Mouse (Mus musculus) G1E-ER4 (cell line): ENCODE results near the gene Timm9. TPM values are rescaled to one million over a fixed set of nuclear protein-coding genes. Genes with fewer than 3 reads are reported as not detected.

Experiments used
- GATA1 ChIP-seq: IDR thresholded peaks from one replicate; pipeline ENCODE4 v1.8.0; 2012; ENCODE audit warnings: low read length, inconsistent platforms
- polyA plus RNA-seq: library from polyadenylated mRNA; stranded (reverse); fragments of >175 nt; gene quantifications from 2 replicates; pipeline ENCODE4 v1.2.3, GENCODE M21; 2012

Gene Timm9
- polyA plus RNA-seq, 1 experiment = 22.1 TPM

DNA sequence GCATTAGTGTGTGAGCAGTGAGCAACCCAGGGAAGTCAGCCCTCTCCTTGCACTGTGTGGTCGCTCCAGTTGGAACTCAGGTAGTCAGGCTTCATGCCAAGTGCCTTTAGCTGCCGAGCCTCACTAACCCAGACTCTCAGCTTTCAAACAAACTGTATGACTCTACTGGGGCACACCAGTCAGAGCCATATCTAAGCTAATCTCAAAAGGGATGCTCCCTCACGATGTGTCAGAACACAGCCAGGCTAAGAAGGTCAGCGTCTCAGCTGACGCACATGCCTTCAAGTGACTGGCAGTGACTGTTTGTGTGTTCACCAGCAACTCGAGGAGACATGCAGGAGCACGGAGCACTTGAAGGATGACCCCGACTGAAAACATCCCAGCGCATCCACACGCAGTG lies 13.8 kb downstream of the Timm9 start:
- no peak for TF ChIP-seq GATA1

GRCm38 (mm10) chr12:71116411-71116810 lies 20.1 kb downstream of the Timm9 start:
- no peak for TF ChIP-seq GATA1

GRCm38 (mm10) chr12:71113675-71114288 lies 22.7 kb downstream of the Timm9 start:
- no peak for TF ChIP-seq GATA1

- TF ChIP-seq GATA1 = no peak
Observed at GRCm38 (mm10) chr12:71113074-71113473, 23.4 kb downstream of the Timm9 start.

- no peak for TF ChIP-seq GATA1
Observed at GRCm38 (mm10) chr12:71111331-71111730, 25.2 kb downstream of the Timm9 start, which contains the start of gene Tomm20l. Gene Tomm20l, plus strand, starts transcription at chr12:71111428.

- TF ChIP-seq GATA1 = no peak
Observed at GRCm38 (mm10) chr12:71107216-71107771, 29.2 kb downstream of the Timm9 start.

DNA sequence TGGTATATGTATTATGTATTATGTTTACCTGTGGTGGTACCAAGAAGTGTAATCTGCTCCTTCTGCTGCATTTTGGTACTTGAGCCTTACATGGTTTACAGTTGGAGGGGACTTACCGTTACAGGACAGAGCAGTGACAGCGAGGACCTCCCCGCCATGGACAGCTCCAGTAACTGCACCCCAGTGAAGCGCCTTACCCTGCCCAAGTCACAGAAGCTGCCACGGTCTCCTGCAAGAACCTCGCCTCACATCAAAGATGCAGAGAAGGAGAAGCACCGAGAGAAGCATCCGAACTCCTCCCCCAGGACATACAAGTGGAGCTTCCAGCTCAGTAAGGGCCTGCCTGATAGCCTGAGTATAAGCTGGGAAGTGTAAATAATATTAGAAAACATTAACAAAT lies 50.2 kb downstream of the Timm9 start:
- TF ChIP-seq GATA1 = no peak

Other genes starting within 250 kb of the Timm9 start
- 3.0 and 3.1 TPM in 2 replicates for gene Actr10, start 198.8 kb downstream of the Timm9 start, polyA plus RNA-seq
- 12.0 and 14.2 TPM in 2 replicates for gene Psma3, start 162.1 kb downstream of the Timm9 start, polyA plus RNA-seq
- 11.0 and 12.0 TPM in 2 replicates for gene Arid4a, start 120.7 kb downstream of the Timm9 start, polyA plus RNA-seq
- not detected in 2 replicates for gene Tomm20l, start 25.3 kb downstream of the Timm9 start, polyA plus RNA-seq
- gene 2700049A03Rik, start 164 bp upstream of the Timm9 start, polyA plus RNA-seq = 0.73 and 0.83 TPM in 2 replicates
- 0.11 and 0.24 TPM in 2 replicates for gene Dact1, start 173.2 kb upstream of the Timm9 start, polyA plus RNA-seq